Mouse (Mus musculus) kidney, adult 8-10 months (tissue): ENCODE measurements around the gene Lsm14b.

ENCODE experiments used
- DNase-seq, 2 experiments: peaks; one replicate each; pipeline ENCODE4 v3.0.0; 2022

Lsm14b gene

DNA sequence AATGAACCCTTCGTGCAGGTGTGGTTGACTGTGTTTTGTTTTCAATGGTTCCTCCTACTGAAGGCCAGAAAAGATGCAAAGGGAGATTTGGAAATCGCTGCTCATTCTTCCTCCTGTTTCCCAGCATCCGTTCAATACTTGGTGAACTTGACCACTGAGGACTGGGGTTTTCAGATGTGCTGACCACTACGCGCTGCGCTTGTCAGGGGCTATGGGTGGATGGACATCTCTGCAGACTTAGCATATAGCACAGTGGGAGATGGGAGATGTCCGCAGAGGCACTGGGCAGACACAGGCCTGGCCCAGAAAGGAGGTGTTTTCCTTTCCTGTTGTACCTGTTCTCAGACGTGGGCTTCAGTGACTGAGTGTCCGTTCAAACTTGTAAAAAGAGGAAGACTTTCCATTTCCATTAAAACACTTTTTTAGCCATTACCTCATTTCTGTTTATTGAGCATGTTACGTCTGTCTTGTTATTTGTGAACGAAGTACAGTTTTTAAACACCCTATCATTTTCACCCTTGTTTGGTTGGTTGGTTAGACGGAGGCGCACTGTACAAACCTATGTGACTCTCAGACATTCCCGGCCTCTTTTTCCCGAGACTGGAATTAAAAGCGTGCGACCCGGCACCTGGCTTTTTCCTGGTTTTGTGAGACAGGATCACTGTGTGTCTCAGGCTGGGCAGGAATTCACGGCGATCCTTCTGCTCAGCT lies 45.1 kb downstream of the Lsm14b start:
- no peak for DNase-seq

DNA sequence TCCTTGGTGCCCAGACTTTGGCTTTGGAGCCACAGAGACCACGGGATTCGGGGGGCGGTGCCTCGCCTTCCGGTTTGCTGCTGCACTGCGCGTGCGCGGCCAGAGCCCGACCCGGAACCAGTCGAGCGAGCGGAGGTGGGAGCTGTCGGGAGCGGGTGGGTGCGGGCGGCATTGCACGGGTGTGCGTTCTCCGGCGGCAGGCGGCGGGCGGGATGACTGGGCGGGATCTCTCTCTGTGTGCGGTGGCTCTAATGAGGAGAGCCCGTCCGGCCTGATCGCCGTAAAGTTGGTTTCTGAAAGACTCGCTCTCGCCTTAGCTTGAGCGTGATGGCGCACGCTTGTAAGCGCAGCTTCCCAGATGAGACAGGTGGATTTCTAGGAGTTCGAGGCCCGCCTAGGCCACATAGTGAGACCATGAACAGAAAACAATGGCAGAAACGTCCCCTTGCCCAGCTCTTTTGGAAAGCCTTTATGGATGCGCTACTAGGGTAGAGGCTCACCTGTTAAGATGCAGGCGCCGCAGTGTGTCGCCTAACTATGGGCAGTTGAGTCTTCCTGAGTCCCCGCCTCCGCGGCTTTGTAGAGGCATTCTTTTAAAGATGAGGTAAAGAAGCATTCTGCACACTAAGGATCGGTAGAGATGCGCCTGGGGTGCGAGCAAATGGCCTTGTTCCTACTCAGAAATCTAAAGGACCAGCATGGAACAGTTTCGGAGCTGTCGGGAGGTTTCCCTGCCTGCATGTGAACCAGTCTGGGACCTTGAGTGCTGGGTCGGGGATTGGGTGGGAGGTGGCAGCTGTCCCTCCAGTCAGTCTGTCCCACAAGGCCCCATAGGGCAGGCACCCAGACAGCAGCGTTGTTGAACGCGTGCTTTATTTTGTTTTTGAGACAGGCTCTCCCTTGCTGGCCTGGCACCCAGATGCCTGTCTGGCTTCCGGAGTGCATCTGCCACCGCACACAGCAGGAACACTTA lies 46.0 kb downstream of the Lsm14b start, which contains the start of gene Mtg2:
Gene Mtg2, plus strand, starts transcription at position 108 of the 973 bp plus-strand sequence.
- peak; percentile 94 for DNase-seq

DNA sequence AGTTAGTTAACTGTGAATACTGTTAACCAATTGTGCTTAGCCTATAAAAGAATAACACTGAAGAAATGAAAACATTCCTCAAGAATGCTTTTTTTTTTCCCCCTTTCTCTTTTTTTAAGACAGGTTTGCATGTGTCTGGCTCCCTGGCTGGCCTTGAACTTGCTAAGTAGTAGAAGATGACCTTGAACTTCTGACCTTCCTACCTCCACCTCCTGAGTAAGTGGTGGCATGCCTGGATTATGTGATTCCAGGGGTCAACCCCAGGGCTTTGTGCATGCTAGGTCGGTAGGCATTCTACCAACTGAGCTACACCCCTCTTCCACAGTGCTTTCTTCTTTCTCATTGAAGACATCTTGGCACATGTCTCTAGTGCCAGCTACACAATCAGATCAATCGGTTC lies 46.9 kb downstream of the Lsm14b start:
- DNase-seq = no peak

DNA sequence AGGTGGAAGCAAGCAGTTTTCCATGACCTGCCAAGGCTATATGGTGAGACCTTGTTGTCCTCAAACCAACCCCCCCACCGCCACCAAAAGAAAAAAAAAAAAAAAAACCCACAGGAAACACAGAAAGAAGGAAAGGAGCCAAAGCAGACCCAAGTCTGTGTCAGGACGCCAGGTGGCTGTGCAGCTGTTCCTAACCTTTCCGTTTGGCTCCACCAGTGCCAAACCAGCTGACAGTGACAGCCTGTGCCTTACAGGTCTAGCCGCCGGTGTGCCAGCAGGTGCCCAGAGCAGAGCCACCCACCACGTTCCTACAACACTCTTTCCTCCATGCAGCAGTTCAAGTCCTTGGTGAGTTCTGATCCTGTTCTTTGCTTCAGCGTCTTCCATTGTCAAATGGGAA lies 48.1 kb downstream of the Lsm14b start:
- no peak for DNase-seq

DNA sequence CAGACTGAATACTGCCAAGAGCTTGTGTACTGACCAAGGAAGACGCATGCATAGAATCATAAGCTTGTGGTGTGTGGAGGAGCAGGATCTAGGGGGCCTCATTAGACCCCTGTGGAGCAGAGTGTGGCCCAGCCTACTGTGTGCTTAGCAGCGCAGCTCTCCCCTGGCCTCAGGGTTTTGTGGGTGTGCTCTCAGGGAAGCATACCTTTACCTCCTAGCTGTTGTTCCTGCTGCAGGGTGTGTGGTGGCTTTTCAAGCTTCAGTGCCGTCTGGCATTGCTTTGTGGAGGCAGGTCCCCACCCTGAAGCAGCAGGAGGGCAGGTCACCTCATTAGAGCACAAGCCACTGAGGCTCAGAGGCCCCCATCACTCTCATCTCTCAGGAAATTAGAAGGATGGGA lies 52.8 kb downstream of the Lsm14b start:
- no peak for DNase-seq

DNA sequence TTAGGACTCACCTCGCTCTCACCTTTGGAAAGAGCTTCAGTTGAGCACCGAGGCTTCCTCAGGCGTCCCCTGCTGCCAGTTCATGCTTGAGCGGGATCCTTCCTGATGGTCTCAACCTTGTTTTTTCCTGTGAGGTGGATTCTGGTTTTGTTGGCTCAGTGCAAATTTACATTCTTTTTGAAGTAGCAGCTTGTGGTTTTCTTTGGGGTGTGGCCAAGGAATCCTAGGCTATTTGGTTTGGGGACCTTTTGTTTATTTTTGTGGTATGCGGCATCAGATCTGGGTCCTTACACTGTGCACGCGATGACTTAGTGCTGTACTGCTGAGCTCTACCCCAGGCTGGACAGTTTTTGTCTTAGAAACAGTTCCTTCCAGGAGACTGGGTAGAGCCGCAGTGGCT lies 55.9 kb downstream of the Lsm14b start:
- no peak for DNase-seq

DNA sequence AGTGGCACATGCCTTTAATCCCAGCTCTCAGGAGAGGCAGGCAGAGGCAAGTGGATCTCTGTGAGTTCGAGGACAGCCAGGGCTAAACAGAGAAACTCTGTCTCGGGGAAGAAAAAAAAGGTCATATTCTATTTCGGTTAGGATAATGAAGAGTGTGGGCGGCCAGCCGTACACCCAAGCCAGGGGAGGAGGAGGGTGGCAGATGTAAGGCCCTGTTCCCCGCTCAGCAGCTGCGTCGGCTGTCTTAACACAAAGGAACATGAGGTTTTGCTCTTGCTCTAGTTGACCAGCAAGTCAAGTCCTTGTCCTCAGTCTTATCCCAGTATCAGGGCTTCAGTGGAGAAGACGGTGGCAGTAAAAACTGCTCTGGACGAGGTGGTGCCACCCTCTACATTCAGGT lies 58.3 kb downstream of the Lsm14b start:
- DNase-seq = no peak

DNA sequence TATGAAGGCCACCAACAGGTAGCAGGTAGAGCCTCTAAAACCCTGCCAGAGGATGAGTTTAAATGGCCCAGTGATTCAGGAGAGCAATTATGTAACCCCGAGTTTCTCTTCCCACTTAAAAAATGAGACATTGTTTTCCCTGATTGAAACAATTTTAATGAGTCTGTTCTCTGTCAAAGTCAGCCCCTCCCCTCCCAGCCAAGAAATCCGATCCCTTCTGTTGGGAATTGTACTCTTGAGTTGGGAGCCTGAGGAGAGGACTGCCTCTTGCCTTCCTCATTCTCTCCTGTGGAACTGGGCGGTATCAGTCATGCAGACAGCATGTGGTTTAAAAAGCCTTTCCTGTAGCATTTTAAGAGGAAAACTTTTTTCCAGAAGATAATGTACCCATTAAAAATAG lies 59.8 kb downstream of the Lsm14b start:
- no peak for DNase-seq
